Mouse (Mus musculus): ENCODE results near the gene 9430097D07Rik. TPM values are rescaled to one million over a fixed set of nuclear protein-coding genes. Genes with fewer than 3 reads are reported as not detected.

The 9430097D07Rik gene
- total RNA-seq, 1 experiment = 0.71 TPM

- H3K9ac ChIP-seq (ENCODE audit: insufficient read depth, low read depth, low read length, poor library complexity, severe bottlenecking) = no peak overlapping the region
- H3K9me3 ChIP-seq (ENCODE audit: control insufficient read depth, insufficient read depth, low read depth, low read length) = no peaks in the 10 kb centered on the region
- in situ Hi-C loops (cut with MboI; ENCODE audit: low sequenced_read_pairs in 2 of 2, unreplicated experiment in 2 of 2) = no loop called here
- no peak for DNase-seq (ENCODE audit: low read depth, low spot score)
- 0 out of 2 replicates have a peak, but pooled peaks cover 1% of the 10 kb centered on the region for H3K36me3 ChIP-seq (ENCODE audit: control insufficient read depth, insufficient read depth, low read length, poor library complexity, severe bottlenecking)
- H3K4me1 ChIP-seq (ENCODE audit: control insufficient read depth in 2 of 2, insufficient read depth in 2 of 2, low read length in 2 of 2, poor library complexity in 1 of 2) = peaks cover 0 to 6% of the 10 kb centered on the region in 2 experiments; a peak in 1 of 4 replicates
- no peak overlapping the region for H3K4me3 ChIP-seq (ENCODE audit: insufficient read depth in 1 of 2, low read depth in 1 of 2, low read length in 2 of 2, poor library complexity in 1 of 2, severe bottlenecking in 1 of 2)
- H3K27ac ChIP-seq (ENCODE audit: insufficient read depth, low read depth, low read length, poor library complexity, severe bottlenecking) = no peak overlapping the region
- TF ChIP-seq CHD2 (IDR thresholded peaks at IDR 0.05; ENCODE audit: low read depth, low read length) (no peak), ZC3H11A (IDR thresholded peaks at IDR 0.05; ENCODE audit: borderline replicate concordance, low read depth, low read length) (no peak), HCFC1 (IDR thresholded peaks at IDR 0.05; ENCODE audit: borderline replicate concordance, insufficient read depth, low read length) (no peak), MAFK (IDR thresholded peaks at IDR 0.05; ENCODE audit: insufficient read depth, low read depth, low read length) (no peak), ZNF384 (IDR thresholded peaks at IDR 0.05; ENCODE audit: low read depth, low read length) (no peak)
These were observed 2.9 kb upstream of the 9430097D07Rik start for GRCm38 (mm10) chr2:32578146-32579046.

- Histone ChIP-seq H3K27ac (ENCODE audit: insufficient read depth, low read depth, low read length, poor library complexity, severe bottlenecking) (no peak overlapping the region), H3K9ac (ENCODE audit: insufficient read depth, low read depth, low read length, poor library complexity, severe bottlenecking) (no peak overlapping the region), H3K9me3 (ENCODE audit: control insufficient read depth, insufficient read depth, low read depth, low read length) (no peaks in the 10 kb centered on the region), H3K4me3 (ENCODE audit: insufficient read depth in 1 of 2, low read depth in 1 of 2, low read length in 2 of 2, poor library complexity in 1 of 2, severe bottlenecking in 1 of 2) (no peak overlapping the region), H3K4me1 (ENCODE audit: control insufficient read depth in 2 of 2, insufficient read depth in 2 of 2, low read length in 2 of 2, poor library complexity in 1 of 2) (peaks cover 0 to 4% of the 10 kb centered on the region in 2 experiments; a peak in 2 of 4 replicates), H3K36me3 (ENCODE audit: control insufficient read depth, insufficient read depth, low read length, poor library complexity, severe bottlenecking) (peaks cover 7% of the 10 kb centered on the region; the same call in 1 of the 2 replicates)
- TF ChIP-seq HCFC1 (IDR thresholded peaks at IDR 0.05; ENCODE audit: borderline replicate concordance, insufficient read depth, low read length) (no peak), ZC3H11A (IDR thresholded peaks at IDR 0.05; ENCODE audit: borderline replicate concordance, low read depth, low read length) (no peak), MAFK (IDR thresholded peaks at IDR 0.05; ENCODE audit: insufficient read depth, low read depth, low read length) (no peak), CHD2 (IDR thresholded peaks at IDR 0.05; ENCODE audit: low read depth, low read length) (no peak), ZNF384 (IDR thresholded peaks at IDR 0.05; ENCODE audit: low read depth, low read length) (no peak)
- no peak for DNase-seq (ENCODE audit: low read depth, low spot score)
- in situ Hi-C loops (cut with MboI; ENCODE audit: low sequenced_read_pairs in 2 of 2, unreplicated experiment in 2 of 2) = no loop called here
These were observed 1.0 kb upstream of the 9430097D07Rik start for GRCm38 (mm10) chr2:32576532-32576931.

GRCm38 (mm10) chr2:32574901-32575585 is 441 bp downstream of the 9430097D07Rik start:
- H3K4me3 ChIP-seq (ENCODE audit: insufficient read depth in 1 of 2, low read depth in 1 of 2, low read length in 2 of 2, poor library complexity in 1 of 2, severe bottlenecking in 1 of 2) = peak overlapping the region; percentile 66 to 84

GRCm38 (mm10) chr2:32574497-32574896 is 987 bp downstream of the 9430097D07Rik start, which contains the start of gene Pip5kl1:
TSS of gene Pip5kl1 (plus strand) at chr2:32574797.
- no peak within 1 kb of the TSS for H3K27ac ChIP-seq (ENCODE audit: insufficient read depth, low read depth, low read length, poor library complexity, severe bottlenecking)

More at GRCm38 (mm10) chr2:32574901-32575585, 441 bp downstream of the 9430097D07Rik start:
- peaks cover 0 to 4% of the 10 kb centered on the region in 2 experiments; a peak in 2 of 4 replicates for H3K4me1 ChIP-seq (ENCODE audit: control insufficient read depth in 2 of 2, insufficient read depth in 2 of 2, low read length in 2 of 2, poor library complexity in 1 of 2)
- no peak overlapping the region for H3K27ac ChIP-seq (ENCODE audit: insufficient read depth, low read depth, low read length, poor library complexity, severe bottlenecking)
- TF ChIP-seq ZNF384 (IDR thresholded peaks at IDR 0.05; ENCODE audit: low read depth, low read length) (no peak), HCFC1 (IDR thresholded peaks at IDR 0.05; ENCODE audit: borderline replicate concordance, insufficient read depth, low read length) (no peak), CHD2 (IDR thresholded peaks at IDR 0.05; ENCODE audit: low read depth, low read length) (no peak), MAFK (IDR thresholded peaks at IDR 0.05; ENCODE audit: insufficient read depth, low read depth, low read length) (no peak), ZC3H11A (IDR thresholded peaks at IDR 0.05; ENCODE audit: borderline replicate concordance, low read depth, low read length) (no peak)
- peaks cover 7% of the 10 kb centered on the region; the same call in 1 of the 2 replicates for H3K36me3 ChIP-seq (ENCODE audit: control insufficient read depth, insufficient read depth, low read length, poor library complexity, severe bottlenecking)
- peak; percentile 44 for DNase-seq (ENCODE audit: low read depth, low spot score)
- in situ Hi-C loops (cut with MboI; ENCODE audit: low sequenced_read_pairs in 2 of 2, unreplicated experiment in 2 of 2) = no loop called here
- no peaks in the 10 kb centered on the region for H3K9me3 ChIP-seq (ENCODE audit: control insufficient read depth, insufficient read depth, low read depth, low read length)
- H3K9ac ChIP-seq (ENCODE audit: insufficient read depth, low read depth, low read length, poor library complexity, severe bottlenecking) = peak overlapping the region; percentile 39; the same call in 1 of the 2 replicates

More at GRCm38 (mm10) chr2:32574497-32574896, 987 bp downstream of the 9430097D07Rik start, which contains the start of gene Pip5kl1:
- in situ Hi-C loops (cut with MboI; ENCODE audit: low sequenced_read_pairs in 2 of 2, unreplicated experiment in 2 of 2) = no loop called here
- no peaks in the 10 kb centered on the region for H3K9me3 ChIP-seq (ENCODE audit: control insufficient read depth, insufficient read depth, low read depth, low read length)
- H3K36me3 ChIP-seq (ENCODE audit: control insufficient read depth, insufficient read depth, low read length, poor library complexity, severe bottlenecking) = peaks cover 7% of the 10 kb centered on the region; the same call in 1 of the 2 replicates
- H3K4me1 ChIP-seq (ENCODE audit: control insufficient read depth in 2 of 2, insufficient read depth in 2 of 2, low read length in 2 of 2, poor library complexity in 1 of 2) = peaks cover 0 to 4% of the 10 kb centered on the region in 2 experiments; a peak in 2 of 4 replicates
- peak within 1 kb of the TSS; percentile 39; the same call in 1 of the 2 replicates for H3K9ac ChIP-seq (ENCODE audit: insufficient read depth, low read depth, low read length, poor library complexity, severe bottlenecking)
- no peak for DNase-seq (ENCODE audit: low read depth, low spot score)
- peak within 1 kb of the TSS; percentile 66 to 84 for H3K4me3 ChIP-seq (ENCODE audit: insufficient read depth in 1 of 2, low read depth in 1 of 2, low read length in 2 of 2, poor library complexity in 1 of 2, severe bottlenecking in 1 of 2)
- TF ChIP-seq HCFC1 (IDR thresholded peaks at IDR 0.05; ENCODE audit: borderline replicate concordance, insufficient read depth, low read length) (no peak), ZC3H11A (IDR thresholded peaks at IDR 0.05; ENCODE audit: borderline replicate concordance, low read depth, low read length) (no peak), MAFK (IDR thresholded peaks at IDR 0.05; ENCODE audit: insufficient read depth, low read depth, low read length) (no peak), ZNF384 (IDR thresholded peaks at IDR 0.05; ENCODE audit: low read depth, low read length) (no peak), CHD2 (IDR thresholded peaks at IDR 0.05; ENCODE audit: low read depth, low read length) (no peak)
